Mouse (Mus musculus): ENCODE data around the gene Ly86. TPM values are rescaled to one million over a fixed set of nuclear protein-coding genes. Genes with fewer than 3 reads are reported as not detected.

The Ly86 gene
- total and polyA plus RNA-seq, 3 experiments = not detected

DNA sequence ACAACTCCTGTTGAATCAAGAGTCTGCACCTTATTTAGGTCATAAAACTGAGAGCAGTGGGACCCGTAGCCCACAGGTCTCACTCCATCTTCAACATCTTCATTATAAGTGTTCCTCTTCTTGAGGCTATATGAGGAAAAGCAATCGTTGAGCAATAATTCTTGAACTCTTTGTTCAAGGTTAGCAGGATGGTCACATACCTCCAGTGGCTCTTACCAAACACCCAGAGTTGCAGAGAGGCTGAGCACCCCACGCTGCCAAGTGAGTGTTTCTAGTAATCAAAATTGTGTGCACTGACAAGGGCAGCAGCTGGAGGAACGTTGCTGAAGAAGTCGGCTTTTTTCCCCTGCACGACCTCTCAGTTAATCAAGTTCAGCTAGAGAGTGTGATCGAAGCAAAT, 7.1 kb upstream of the Ly86 start:
- no peak for DNase-seq (ENCODE audit: low read depth, low spot score)
- no peak overlapping the region for H3K4me3 ChIP-seq (ENCODE audit: control insufficient read depth in 1 of 2, insufficient read depth in 1 of 2, low read depth in 2 of 2, low read length in 2 of 2)
- no peaks in the 10 kb centered on the region for H3K4me1 ChIP-seq (ENCODE audit: control insufficient read depth in 1 of 2, insufficient read depth in 2 of 2, low read length in 2 of 2)
- H3K79me2 ChIP-seq (ENCODE audit: control insufficient read depth, insufficient read depth, low read length, poor library complexity) = no peaks in the 10 kb centered on the region
- no peaks in the 10 kb centered on the region for H3K9me3 ChIP-seq (replicated peaks; ENCODE audit: insufficient read depth, low read length)
- TF ChIP-seq ZNF384 (IDR thresholded peaks at IDR 0.05; ENCODE audit: low read depth, low read length) (no peak), ETS1 (IDR thresholded peaks at IDR 0.05; ENCODE audit: low read depth, low read length) (no peak), CHD2 (IDR thresholded peaks at IDR 0.05; ENCODE audit: low read length) (no peak), UBTF (IDR thresholded peaks at IDR 0.05; ENCODE audit: borderline replicate concordance, insufficient read depth, low read depth, low read length) (no peak), MAFK (IDR thresholded peaks at IDR 0.05; ENCODE audit: borderline replicate concordance, low read depth, low read length) (no peak), USF1 (IDR thresholded peaks at IDR 0.05; ENCODE audit: low read depth, low read length) (no peak), CHD1 (IDR thresholded peaks at IDR 0.05; ENCODE audit: low read depth, low read length) (no peak), TCF12 (IDR thresholded peaks at IDR 0.05; ENCODE audit: low read depth, low read length) (no peak), POLR2AphosphoS2 (IDR thresholded peaks at IDR 0.05; ENCODE audit: low read length) (no peak), MYB (IDR thresholded peaks at IDR 0.05; ENCODE audit: low read depth, low read length) (no peak), E2F4 (IDR thresholded peaks at IDR 0.05; ENCODE audit: borderline replicate concordance, low read depth, low read length) (no peak), BHLHE40 (IDR thresholded peaks at IDR 0.05; ENCODE audit: borderline replicate concordance, low read depth, low read length) (no peak), CTCF (IDR thresholded peaks at IDR 0.05 in 2 of 3, conservative IDR thresholded peaks at IDR 0.05 in 1 of 3; ENCODE audit: control insufficient read depth in 1 of 3, insufficient read depth in 1 of 3, low read depth in 2 of 3, low read length in 3 of 3, poor library complexity in 1 of 3, severe bottlenecking in 1 of 3) (no peak)
- no peaks in the 10 kb centered on the region for H3K36me3 ChIP-seq (ENCODE audit: control insufficient read depth in 1 of 2, insufficient read depth in 2 of 2, low read length in 2 of 2)
- H3K9ac ChIP-seq (ENCODE audit: control insufficient read depth, low read depth, low read length, poor library complexity, severe bottlenecking) = no peak overlapping the region
- H3K27ac ChIP-seq (ENCODE audit: control insufficient read depth, low read depth, low read length) = no peak overlapping the region
- H3K27me3 ChIP-seq (ENCODE audit: control insufficient read depth in 1 of 2, insufficient read depth in 2 of 2, low read length in 2 of 2) = peaks cover 0 to 1% of the 10 kb centered on the region in 2 experiments; a peak in 1 of 4 replicates

DNA sequence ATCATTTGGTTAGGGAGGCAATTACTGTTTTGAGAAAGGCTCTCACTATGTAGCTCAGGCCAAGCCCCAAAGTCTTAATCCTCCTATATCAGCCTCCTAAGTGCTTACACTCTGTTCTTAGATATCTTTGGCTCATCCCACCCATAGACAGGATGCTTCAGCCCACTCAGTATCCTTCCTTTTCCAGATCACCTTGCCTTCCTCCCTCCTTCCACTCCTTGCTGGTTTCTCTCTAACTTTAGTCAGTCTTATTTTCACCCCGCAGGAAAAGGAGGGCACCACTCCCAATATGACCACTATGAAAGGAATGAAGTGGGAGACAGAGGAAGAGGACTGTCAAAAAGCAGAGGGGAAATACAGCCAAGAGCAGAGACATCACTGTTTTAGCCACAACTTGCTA, 2.2 kb upstream of the Ly86 start:
- H3K27me3 ChIP-seq (ENCODE audit: control insufficient read depth in 1 of 2, insufficient read depth in 2 of 2, low read length in 2 of 2) = no peaks in the 10 kb centered on the region; a peak in 1 of 4 replicates
- H3K79me2 ChIP-seq (ENCODE audit: control insufficient read depth, insufficient read depth, low read length, poor library complexity) = no peaks in the 10 kb centered on the region
- H3K27ac ChIP-seq (ENCODE audit: control insufficient read depth, low read depth, low read length) = no peak overlapping the region
- H3K4me1 ChIP-seq (ENCODE audit: control insufficient read depth in 1 of 2, insufficient read depth in 2 of 2, low read length in 2 of 2) = peaks cover 0 to 3% of the 10 kb centered on the region in 2 experiments; a peak in 1 of 4 replicates
- no peaks in the 10 kb centered on the region for H3K9me3 ChIP-seq (replicated peaks; ENCODE audit: insufficient read depth, low read length)
- no peaks in the 10 kb centered on the region for H3K36me3 ChIP-seq (ENCODE audit: control insufficient read depth in 1 of 2, insufficient read depth in 2 of 2, low read length in 2 of 2)
- no peak overlapping the region for H3K9ac ChIP-seq (ENCODE audit: control insufficient read depth, low read depth, low read length, poor library complexity, severe bottlenecking)
- TF ChIP-seq ZC3H11A (IDR thresholded peaks at IDR 0.05; ENCODE audit: low read depth, low read length) (no peak), MAZ (IDR thresholded peaks at IDR 0.05; ENCODE audit: low read depth, low read length) (no peak), NRF1 (IDR thresholded peaks at IDR 0.05; ENCODE audit: insufficient read depth, low read depth, low read length, poor library complexity, severe bottlenecking) (no peak), TBP (IDR thresholded peaks at IDR 0.05; ENCODE audit: low read depth, low read length) (no peak), ELF1 (IDR thresholded peaks at IDR 0.05; ENCODE audit: low read depth, low read length) (no peak), MYB (IDR thresholded peaks at IDR 0.05; ENCODE audit: low read depth, low read length) (no peak), CTCF (IDR thresholded peaks at IDR 0.05 in 2 of 3, conservative IDR thresholded peaks at IDR 0.05 in 1 of 3; ENCODE audit: control insufficient read depth in 1 of 3, insufficient read depth in 1 of 3, low read depth in 2 of 3, low read length in 3 of 3, poor library complexity in 1 of 3, severe bottlenecking in 1 of 3) (no peak), USF2 (IDR thresholded peaks at IDR 0.05; ENCODE audit: borderline replicate concordance in 1 of 2, insufficient read depth in 1 of 2, low read depth in 1 of 2, low read length in 2 of 2) (no peak), ZMIZ1 (IDR thresholded peaks at IDR 0.05; ENCODE audit: low read depth, low read length) (no peak)
- DNase-seq (ENCODE audit: low read depth, low spot score) = no peak
- H3K4me3 ChIP-seq (ENCODE audit: control insufficient read depth in 1 of 2, insufficient read depth in 1 of 2, low read depth in 2 of 2, low read length in 2 of 2) = no peak overlapping the region

All from MEL (cell line).